Mouse (Mus musculus) bone marrow macrophage, adult 2 months (primary cell): ENCODE measurements around the gene Cryz.

Source experiments
- CTCF ChIP-seq: IDR thresholded peaks from 2 replicates; pipeline ENCODE4 v1.5.1; 2012; ENCODE audit warnings: low read depth, mild to moderate bottlenecking, low read length, moderate library complexity
- POLR2A ChIP-seq: IDR thresholded peaks from 2 replicates; pipeline ENCODE4 v1.6.1; 2012; ENCODE audit warnings: mild to moderate bottlenecking, low read depth, low read length, borderline replicate concordance

GRCm38 (mm10) chr3:154590971-154591370, 5.5 kb upstream of the Cryz start:
- TF ChIP-seq CTCF (no peak), POLR2A (no peak)
